Mouse (Mus musculus) kidney, postnatal 10 days (tissue): ENCODE measurements around the gene Mmgt2.

ENCODE experiments used
- DNase-seq: peaks from one replicate; pipeline ENCODE4 v3.0.0; 2021; ENCODE audit warnings: mixed read lengths

Mmgt2 gene

GRCm38 (mm10) chr11:62648591-62649391, at the start of gene Mmgt2:
Mmgt2 (plus strand) TSS chr11:62648664.
- peak; percentile 98 for DNase-seq

GRCm38 (mm10) chr11:62601732-62602618, 46.5 kb upstream of the Mmgt2 start:
- no peak for DNase-seq

- peak; percentile 97 for DNase-seq
Measured at GRCm38 (mm10) chr11:62602619-62603311, 45.7 kb upstream of the Mmgt2 start.

GRCm38 (mm10) chr11:62603312-62604056, 45.0 kb upstream of the Mmgt2 start:
- DNase-seq: peak; percentile 42

GRCm38 (mm10) chr11:62604123-62604706, 44.2 kb upstream of the Mmgt2 start:
- no peak for DNase-seq

- DNase-seq: no peak
Measured at GRCm38 (mm10) chr11:62604886-62605618, 43.4 kb upstream of the Mmgt2 start.

- DNase-seq: no peak
Measured at GRCm38 (mm10) chr11:62605619-62606298, 42.7 kb upstream of the Mmgt2 start.

GRCm38 (mm10) chr11:62606299-62607169, 41.9 kb upstream of the Mmgt2 start:
- no peak for DNase-seq

GRCm38 (mm10) chr11:62607170-62607951, 41.1 kb upstream of the Mmgt2 start:
- DNase-seq: no peak

GRCm38 (mm10) chr11:62607952-62608201, 40.6 kb upstream of the Mmgt2 start:
- DNase-seq: no peak

GRCm38 (mm10) chr11:62608826-62609675, 39.4 kb upstream of the Mmgt2 start:
- DNase-seq: no peak

GRCm38 (mm10) chr11:62610304-62610703, 38.2 kb upstream of the Mmgt2 start:
- no peak for DNase-seq

- no peak for DNase-seq
Measured at GRCm38 (mm10) chr11:62612604-62613003, 35.9 kb upstream of the Mmgt2 start.

GRCm38 (mm10) chr11:62613657-62614365, 34.7 kb upstream of the Mmgt2 start:
- peak; percentile 96 for DNase-seq

GRCm38 (mm10) chr11:62614876-62615410, 33.5 kb upstream of the Mmgt2 start:
- DNase-seq: no peak

GRCm38 (mm10) chr11:62615456-62615855, 33.0 kb upstream of the Mmgt2 start:
- DNase-seq: no peak

GRCm38 (mm10) chr11:62621079-62621478, 27.4 kb upstream of the Mmgt2 start:
- no peak for DNase-seq
